Mouse (Mus musculus) midbrain, embryonic 16.5 days (tissue): ENCODE results near the gene Ctsc. TPM values are rescaled to one million over a fixed set of nuclear protein-coding genes. Genes with fewer than 3 reads are reported as not detected.

Source experiments
- ATAC-seq: fragments of 200-750 bp; cut with Nextera tagmentation; 2 replicates; pipeline ENCODE4 v1.8.0; 2017; ENCODE audit warnings: moderate TSS enrichment
- H3K27ac ChIP-seq: fragments of 300-500 bp; sonication (generic); 2 replicates; pipeline ENCODE4 v1.5.1; 2014; ENCODE audit warnings: mild to moderate bottlenecking, low read length, mixed read lengths
- H3K27me3 ChIP-seq: fragments of 300-500 bp; sonication (generic); 2 replicates; pipeline ENCODE4 v1.6.1; 2014; ENCODE audit warnings: low read depth, low read length, mixed read lengths; ENCODE audit not compliant: control insufficient read depth, insufficient read depth
- H3K36me3 ChIP-seq: fragments of 300-500 bp; sonication (generic); 2 replicates; pipeline ENCODE4 v1.6.1; 2014; ENCODE audit warnings: mild to moderate bottlenecking, low read length, moderate library complexity, mixed read lengths; ENCODE audit not compliant: control insufficient read depth, insufficient read depth
- H3K4me1 ChIP-seq: fragments of 300-500 bp; sonication (generic); 2 replicates; pipeline ENCODE4 v1.6.1; 2014; ENCODE audit warnings: mild to moderate bottlenecking, low read length, mixed read lengths; ENCODE audit not compliant: control insufficient read depth, insufficient read depth
- H3K4me2 ChIP-seq: fragments of 300-500 bp; sonication (generic); 2 replicates; pipeline ENCODE4 v1.6.1; 2014; ENCODE audit warnings: mild to moderate bottlenecking, low read length, mixed read lengths
- H3K4me3 ChIP-seq: fragments of 300-500 bp; sonication (generic); 2 replicates; pipeline ENCODE4 v1.5.1; 2014; ENCODE audit warnings: low read depth, mild to moderate bottlenecking, low read length, moderate library complexity, mixed read lengths
- H3K9ac ChIP-seq: fragments of 300-500 bp; sonication (generic); 2 replicates; pipeline ENCODE4 v1.6.1; 2014; ENCODE audit warnings: low read depth, low read length, mixed read lengths
- H3K9me3 ChIP-seq: fragments of 300-500 bp; sonication (generic); replicated peaks from 2 replicates; pipeline ENCODE4 v1.6.1; 2014; ENCODE audit warnings: mild to moderate bottlenecking, low read length, mixed read lengths; ENCODE audit not compliant: control insufficient read depth, poor library complexity, severe bottlenecking
- WGBS: fragments of 180-500 bp; shearing (Covaris S2); extraction: QIAGEN DNeasy Blood & Tissue Kit; methylation state at CpG from one replicate; pipeline ENCODE4 v1.1.7; 2014; 5-methylcytosine and 5-hydroxymethylcytosine counted together
- polyA plus RNA-seq: library from polyadenylated mRNA; unstranded; fragments of >200 nt; fragmentation: Nextera tagmentation; extraction: Ambion mirVana; gene quantifications from 2 replicates; pipeline ENCODE4 v1.2.1, GENCODE M21; 2015

Gene Ctsc
- polyA plus RNA-seq, 1 experiment from 2014 or later: 15.6 TPM

DNA sequence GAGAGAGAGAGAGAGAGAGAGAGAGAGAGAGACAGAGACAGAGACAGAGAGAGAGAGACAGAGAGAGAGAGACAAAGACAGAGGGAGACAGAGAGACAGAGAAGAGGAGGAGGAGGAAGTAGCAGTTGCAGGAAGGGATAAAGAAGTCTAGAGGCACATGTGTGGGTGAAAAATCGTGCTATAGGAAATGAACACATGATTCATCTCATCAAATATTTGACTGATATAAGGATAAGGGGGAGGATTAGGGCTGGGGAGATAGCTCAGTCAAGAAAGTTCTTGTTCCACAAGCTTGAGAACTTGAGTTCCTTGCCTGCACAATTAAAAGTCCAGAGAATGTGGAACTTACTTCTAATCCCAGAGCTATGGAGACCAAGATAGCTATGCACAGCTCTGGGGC lies 40.6 kb downstream of the Ctsc start:
- no peak for ATAC-seq
- Histone ChIP-seq H3K27ac (no peak overlapping the region), H3K4me2 (no peak overlapping the region), H3K4me3 (no peak overlapping the region), H3K9ac (no peak overlapping the region), H3K36me3 (no peaks in the 10 kb centered on the region), H3K4me1 (0 out of 2 replicates have a peak, but pooled peaks cover 3% of the 10 kb centered on the region), H3K9me3 (no peaks in the 10 kb centered on the region), H3K27me3 (no peaks in the 10 kb centered on the region)
- 83% methylated on average over 1 of the region's 1 CpGs for WGBS

DNA sequence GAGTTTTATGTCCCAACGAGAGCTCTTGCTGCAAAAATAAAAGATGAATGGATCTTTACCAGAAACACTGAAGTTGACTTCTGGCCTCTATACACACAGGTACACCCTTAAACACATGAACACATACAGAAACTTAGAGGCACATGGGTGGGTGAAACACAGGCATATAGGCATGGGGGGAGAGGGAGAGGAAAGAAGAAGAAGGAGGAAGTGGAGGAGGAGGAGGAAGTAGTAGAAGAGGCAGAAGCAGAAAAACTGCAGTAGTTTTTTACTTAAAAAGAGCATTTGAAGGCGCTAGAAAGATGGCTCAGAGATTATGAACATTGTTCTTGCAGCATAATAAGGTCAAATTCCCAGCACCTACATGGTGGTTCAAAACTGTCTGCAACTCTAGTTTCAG lies 41.0 kb downstream of the Ctsc start:
- 0 out of 2 replicates have a peak, but pooled peaks cover 3% of the 10 kb centered on the region for H3K4me1 ChIP-seq
- ATAC-seq: no peak
- H3K9ac ChIP-seq: no peak overlapping the region
- no peak overlapping the region for H3K4me2 ChIP-seq
- H3K27ac ChIP-seq: no peak overlapping the region
- H3K4me3 ChIP-seq: no peak overlapping the region
- no peaks in the 10 kb centered on the region for H3K9me3 ChIP-seq
- H3K27me3 ChIP-seq: no peaks in the 10 kb centered on the region
- 84% methylated on average over 2 of the region's 2 CpGs for WGBS
- H3K36me3 ChIP-seq: no peaks in the 10 kb centered on the region

DNA sequence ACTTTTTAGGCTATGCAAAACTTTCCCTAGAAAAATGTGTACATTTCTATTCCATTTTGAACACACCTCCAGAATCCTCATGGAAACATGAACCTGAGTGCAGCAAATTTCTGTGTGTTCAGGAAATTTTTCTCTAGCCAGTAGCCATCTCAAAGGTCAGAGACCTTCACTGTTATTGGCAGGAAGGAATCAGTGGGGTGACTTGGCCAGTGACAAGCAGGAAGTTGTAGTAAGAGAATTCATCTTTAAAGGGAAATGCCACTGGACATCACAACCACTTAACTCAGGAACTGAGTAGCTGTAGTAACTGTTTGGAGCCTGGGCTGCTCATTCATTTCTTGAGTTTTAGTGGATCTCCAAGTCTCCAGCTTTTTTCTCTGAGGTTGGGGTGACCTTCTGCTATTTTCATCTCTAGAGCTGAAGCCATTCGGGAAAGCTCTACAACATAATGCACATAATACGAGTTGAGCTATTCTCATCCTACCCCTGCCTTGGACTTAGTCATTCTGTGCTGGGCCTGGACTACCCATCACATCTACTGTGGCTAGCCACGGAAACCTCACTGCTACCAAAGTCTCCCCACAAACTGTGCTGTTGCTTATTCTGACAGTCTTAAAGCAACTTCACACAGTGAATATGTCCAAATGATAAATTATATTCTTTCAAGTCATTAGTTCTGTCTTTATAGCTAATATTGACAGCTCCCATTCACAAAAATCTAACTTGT lies 41.7 kb downstream of the Ctsc start:
- Histone ChIP-seq H3K27ac (no peak overlapping the region), H3K27me3 (no peaks in the 10 kb centered on the region), H3K9me3 (no peaks in the 10 kb centered on the region), H3K9ac (no peak overlapping the region), H3K36me3 (no peaks in the 10 kb centered on the region), H3K4me1 (0 out of 2 replicates have a peak, but pooled peaks cover 3% of the 10 kb centered on the region), H3K4me3 (no peak overlapping the region), H3K4me2 (no peak overlapping the region)
- 90% methylated on average over 3 of the region's 3 CpGs for WGBS
- no peak for ATAC-seq

DNA sequence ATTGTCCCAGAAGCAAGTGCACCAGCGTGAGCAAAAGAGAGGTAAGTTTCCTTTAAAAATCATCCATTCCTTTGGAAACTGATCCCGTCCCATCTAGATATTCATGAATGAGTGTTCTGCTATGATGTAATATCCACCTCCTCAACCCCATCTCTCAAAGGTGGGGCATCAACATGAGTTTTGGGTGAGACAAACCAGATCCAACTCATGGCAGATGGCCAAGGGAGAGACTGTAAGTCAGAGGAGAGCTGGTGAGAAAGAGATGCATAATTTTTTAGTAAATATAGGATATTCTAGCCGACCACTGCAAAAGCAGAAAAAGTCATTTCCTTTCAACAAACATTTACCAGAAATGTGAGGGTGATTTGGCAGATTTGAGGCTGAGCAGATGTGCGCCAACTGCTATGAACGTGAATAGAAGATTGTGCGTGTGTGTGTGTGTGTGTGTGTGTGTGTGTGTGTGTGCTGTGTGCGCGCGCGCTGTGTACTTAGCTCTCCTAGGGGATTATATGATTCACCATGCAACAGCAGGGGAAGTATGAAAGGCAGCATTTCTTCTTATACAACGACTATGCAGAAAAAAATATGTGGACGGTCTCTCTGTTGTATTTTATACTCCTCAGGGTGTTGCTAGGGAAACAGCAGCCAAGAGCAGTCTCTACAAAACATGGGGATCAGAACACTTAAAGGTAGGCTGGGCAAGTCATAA lies 42.9 kb downstream of the Ctsc start:
- peak; percentile 86 for ATAC-seq
- no peak overlapping the region for H3K9ac ChIP-seq
- H3K4me1 ChIP-seq: 0 out of 2 replicates have a peak, but pooled peaks cover 3% of the 10 kb centered on the region
- H3K27ac ChIP-seq: no peak overlapping the region
- no peaks in the 10 kb centered on the region for H3K27me3 ChIP-seq
- H3K9me3 ChIP-seq: no peaks in the 10 kb centered on the region
- H3K4me3 ChIP-seq: no peak overlapping the region
- 51% methylated on average over 12 of the region's 12 CpGs for WGBS
- H3K36me3 ChIP-seq: no peaks in the 10 kb centered on the region
- H3K4me2 ChIP-seq: no peak overlapping the region; the same call in 1 of the 2 replicates

DNA sequence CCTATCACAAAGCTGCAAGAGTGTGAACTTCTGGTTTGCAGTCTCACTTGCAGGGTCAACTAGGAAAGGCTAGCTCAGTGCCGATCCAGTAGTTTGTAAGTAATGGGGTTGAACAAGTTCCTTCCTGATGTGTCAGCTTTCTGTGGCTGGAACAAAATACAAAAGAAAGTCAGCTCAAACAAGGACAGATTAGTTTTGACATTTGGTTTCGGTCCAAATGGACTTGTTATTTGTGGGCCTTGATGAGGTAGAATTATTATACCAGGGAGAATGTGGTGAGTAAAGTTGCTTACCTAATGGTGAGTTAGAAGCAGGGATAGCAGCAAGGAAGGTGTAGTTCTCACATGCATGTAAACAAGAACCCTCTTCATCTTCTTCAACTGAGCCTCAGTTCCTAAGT lies 44.5 kb downstream of the Ctsc start:
- H3K9me3 ChIP-seq: no peaks in the 10 kb centered on the region
- H3K36me3 ChIP-seq: no peaks in the 10 kb centered on the region
- WGBS: 90% methylated on average over 2 of the region's 2 CpGs
- 0 out of 2 replicates have a peak, but pooled peaks cover 3% of the 10 kb centered on the region for H3K4me1 ChIP-seq
- no peak overlapping the region for H3K4me2 ChIP-seq
- no peak for ATAC-seq
- H3K9ac ChIP-seq: no peak overlapping the region
- no peak overlapping the region for H3K27ac ChIP-seq
- no peak overlapping the region for H3K4me3 ChIP-seq
- no peaks in the 10 kb centered on the region for H3K27me3 ChIP-seq

DNA sequence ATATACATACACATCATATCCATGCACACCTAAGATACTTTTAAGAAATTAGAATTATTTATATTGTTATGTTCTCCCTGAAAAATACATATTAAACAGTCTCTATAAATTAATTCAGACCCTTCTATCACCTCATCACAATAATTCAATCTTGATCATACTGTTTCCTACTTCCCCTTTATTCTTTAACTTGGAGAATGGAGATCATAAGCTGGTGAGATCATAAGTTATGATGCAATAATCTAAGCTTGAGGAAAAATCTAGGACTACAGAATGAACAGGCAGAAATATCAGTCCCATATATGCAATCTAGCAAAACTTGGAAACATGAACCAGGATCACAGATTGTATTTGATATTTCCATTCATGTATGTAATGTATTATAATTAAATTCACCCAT lies 49.6 kb downstream of the Ctsc start:
- ATAC-seq: no peak

DNA sequence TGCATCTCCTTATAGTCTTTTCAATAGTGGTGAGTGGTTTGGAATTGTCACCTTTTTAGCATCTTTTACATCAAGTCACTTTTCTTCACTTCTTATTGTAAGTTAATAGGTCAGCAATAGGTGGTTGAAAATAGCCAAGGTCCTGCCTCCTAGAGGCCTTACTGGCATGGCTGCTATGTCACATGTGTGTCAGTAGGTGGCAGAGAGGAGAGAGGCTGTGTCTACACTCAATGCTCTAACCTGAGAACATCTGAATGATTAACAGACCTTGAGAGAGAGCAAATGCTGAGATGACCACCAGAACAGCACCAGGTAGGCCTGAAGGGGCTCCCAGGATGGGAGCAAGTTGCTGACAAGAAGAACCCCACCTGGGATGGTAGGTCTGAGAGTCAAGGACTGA lies 65.9 kb downstream of the Ctsc start:
- no peak overlapping the region for H3K4me3 ChIP-seq
- H3K4me1 ChIP-seq: no peaks in the 10 kb centered on the region
- H3K9me3 ChIP-seq: no peaks in the 10 kb centered on the region
- H3K27me3 ChIP-seq: no peaks in the 10 kb centered on the region
- no peaks in the 10 kb centered on the region for H3K36me3 ChIP-seq
- H3K27ac ChIP-seq: no peak overlapping the region
- H3K9ac ChIP-seq: no peak overlapping the region
- ATAC-seq: no peak
- no peak overlapping the region for H3K4me2 ChIP-seq

More for the DNA sequence above, 49.6 kb downstream of the Ctsc start:
- no peak overlapping the region for H3K4me2 ChIP-seq
- no peak overlapping the region for H3K4me3 ChIP-seq
- no peaks in the 10 kb centered on the region for H3K27me3 ChIP-seq
- H3K4me1 ChIP-seq: no peaks in the 10 kb centered on the region
- no peaks in the 10 kb centered on the region for H3K9me3 ChIP-seq
- no peak overlapping the region for H3K9ac ChIP-seq
- H3K27ac ChIP-seq: no peak overlapping the region
- no peaks in the 10 kb centered on the region for H3K36me3 ChIP-seq

DNA sequence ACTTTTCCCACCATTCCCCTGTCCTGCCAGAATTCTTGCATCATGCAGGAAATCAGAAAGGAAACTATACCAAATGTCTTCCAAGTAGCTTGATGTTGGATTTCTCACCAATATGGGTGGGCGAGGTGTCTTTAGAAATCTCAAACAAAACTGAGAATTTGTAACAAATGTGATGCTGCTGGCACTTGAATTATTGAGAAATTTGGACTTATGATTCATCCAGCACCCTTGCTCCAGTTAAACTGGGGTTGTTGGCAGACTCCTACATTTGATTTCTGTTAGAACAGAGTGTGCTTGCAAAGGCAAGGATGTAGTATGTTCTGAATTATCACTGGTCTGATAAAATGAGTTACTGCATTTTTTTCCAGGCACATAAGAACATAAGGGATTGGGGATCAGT lies 68.2 kb downstream of the Ctsc start:
- no peak overlapping the region for H3K9ac ChIP-seq
- H3K4me1 ChIP-seq: no peaks in the 10 kb centered on the region
- WGBS: 82% methylated on average over 1 of the region's 1 CpGs
- no peak overlapping the region for H3K4me3 ChIP-seq
- no peaks in the 10 kb centered on the region for H3K36me3 ChIP-seq
- no peaks in the 10 kb centered on the region for H3K27me3 ChIP-seq
- no peaks in the 10 kb centered on the region for H3K9me3 ChIP-seq
- no peak for ATAC-seq
- H3K4me2 ChIP-seq: no peak overlapping the region
- H3K27ac ChIP-seq: no peak overlapping the region
